Mouse (Mus musculus): ENCODE results near the gene Hoxa10.

DNA sequence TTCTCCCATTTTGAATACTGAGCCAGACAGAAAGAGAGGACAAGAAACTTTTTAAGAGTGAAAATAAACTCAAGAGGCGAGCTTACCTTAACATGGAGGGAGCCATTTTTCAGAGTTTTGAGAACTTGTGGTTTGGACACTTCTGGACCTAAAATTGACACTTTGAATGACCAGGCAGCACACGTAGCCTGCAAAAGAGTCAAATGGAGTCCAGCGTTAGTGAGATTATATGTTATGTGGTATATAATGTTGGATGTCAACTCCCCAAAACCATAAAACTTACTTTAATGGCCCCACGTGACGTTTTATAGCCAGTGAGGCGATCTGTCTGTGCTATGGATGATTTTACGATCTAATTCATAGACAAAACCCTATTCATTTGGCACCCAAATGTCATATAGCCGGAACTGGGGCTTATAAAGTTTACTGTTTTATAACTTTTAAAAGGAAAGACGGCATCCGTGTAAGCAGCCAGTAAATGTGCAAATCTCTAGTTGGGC lies 39.9 kb downstream of the Hoxa10 start:
- TF ChIP-seq CTCF (IDR thresholded peaks at IDR 0.05; ENCODE audit: low read depth, low read length) (no peak), POLR2A (IDR thresholded peaks at IDR 0.05; ENCODE audit: extremely low read depth, insufficient read depth, low read length) (no peak)
